Mouse (Mus musculus): ENCODE data around the gene Ccr6.
"Not testable (repeated sequence)": the region's sequence is repeated elsewhere in the genome, so short reads cannot be mapped to it uniquely, and the experiment has no call there.

Gene Ccr6

GRCm38 (mm10) chr17:8235743-8236142 is at the start of gene Ccr6:
Ccr6 (plus strand) TSS chr17:8236043.
- no peak for DNase-seq (ENCODE audit: extremely low spot score, low read depth, low spot score)

DNA sequence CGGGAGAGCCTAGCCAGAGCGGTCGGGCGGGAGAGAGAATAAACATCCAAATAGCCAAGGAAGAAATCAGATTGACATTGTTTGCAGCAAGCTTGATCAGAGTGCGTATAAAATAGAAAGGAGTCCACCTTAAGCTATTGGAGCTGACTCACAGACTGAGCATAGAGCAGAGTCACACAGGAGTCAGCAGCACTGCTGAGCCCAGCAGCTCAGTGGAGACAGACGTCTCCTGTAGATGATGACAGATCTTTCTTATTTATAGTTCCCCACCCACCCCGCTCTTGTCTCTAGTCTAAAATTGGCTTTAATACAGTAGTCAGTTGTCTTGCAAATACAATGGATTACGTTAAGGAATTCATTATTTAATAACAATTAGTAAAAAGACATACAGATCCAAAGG is 42.2 kb upstream of the Ccr6 start:
- no peak for DNase-seq (ENCODE audit: extremely low spot score, low read depth, low spot score)

- DNase-seq (ENCODE audit: extremely low spot score, low read depth, low spot score) = no peak
Measured at GRCm38 (mm10) chr17:8195685-8196376, 40.0 kb upstream of the Ccr6 start.

DNA sequence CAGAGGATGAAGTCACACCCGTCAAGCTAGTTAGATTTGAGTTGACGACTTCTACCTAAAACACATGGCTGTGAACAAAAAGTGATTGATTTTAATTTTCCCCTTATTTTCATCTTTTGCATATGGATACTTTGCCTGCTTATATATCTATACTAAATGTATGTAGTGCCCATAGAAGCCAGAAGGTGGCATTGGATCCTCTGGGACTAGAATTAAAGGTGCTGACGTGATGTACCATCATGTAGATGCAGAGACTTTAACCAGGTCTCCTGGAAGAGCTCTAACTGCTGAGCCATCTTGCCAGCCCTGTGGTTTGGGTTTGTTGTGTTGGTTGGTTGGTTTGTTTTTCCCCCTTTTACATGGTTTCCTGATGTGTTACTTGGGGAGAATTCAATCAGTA is 38.2 kb upstream of the Ccr6 start:
- DNase-seq (ENCODE audit: extremely low spot score, low read depth, low spot score) = no peak

DNA sequence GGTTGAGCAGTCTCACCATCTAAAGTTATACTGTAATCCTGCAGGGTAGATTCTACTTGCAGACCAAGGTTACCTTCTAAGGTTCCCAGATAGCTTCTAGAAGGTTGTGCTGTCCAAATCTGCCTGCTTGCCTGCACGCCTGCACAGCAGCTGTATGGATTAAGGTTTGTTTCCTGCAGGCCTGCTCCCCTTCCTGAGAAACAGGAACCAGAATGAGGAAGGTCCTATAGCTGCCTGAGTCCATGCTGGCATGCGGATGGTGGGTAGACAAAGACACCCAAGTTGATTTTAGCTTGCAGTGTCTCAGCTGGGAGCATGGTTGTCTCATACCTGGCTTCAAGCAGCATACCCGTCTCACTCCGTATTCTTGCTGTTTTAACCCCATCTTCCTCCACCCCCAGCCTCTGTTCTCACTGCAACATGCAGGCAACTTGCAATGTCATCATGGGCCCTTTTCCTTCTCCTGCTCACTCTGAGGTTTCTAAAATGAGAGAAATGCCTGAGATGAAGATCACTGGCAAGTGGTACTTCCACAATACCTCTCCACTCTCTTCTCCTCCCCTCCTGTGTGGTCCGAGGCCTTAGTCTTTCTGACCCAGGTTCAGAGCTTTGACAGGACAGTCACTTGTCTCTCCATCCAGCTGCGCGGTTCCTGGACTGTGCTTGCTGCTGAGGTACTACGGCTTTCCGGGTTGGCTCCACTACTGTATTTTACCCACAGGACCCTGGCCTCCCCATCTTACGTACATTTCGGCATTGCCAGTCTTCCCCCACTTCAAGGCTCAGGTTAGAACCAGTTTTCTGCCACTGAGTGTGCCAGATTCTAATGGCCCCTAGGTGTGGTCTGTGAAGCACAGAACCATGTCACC is 36.5 kb upstream of the Ccr6 start:
- DNase-seq (ENCODE audit: extremely low spot score, low read depth, low spot score) = no peak

DNA sequence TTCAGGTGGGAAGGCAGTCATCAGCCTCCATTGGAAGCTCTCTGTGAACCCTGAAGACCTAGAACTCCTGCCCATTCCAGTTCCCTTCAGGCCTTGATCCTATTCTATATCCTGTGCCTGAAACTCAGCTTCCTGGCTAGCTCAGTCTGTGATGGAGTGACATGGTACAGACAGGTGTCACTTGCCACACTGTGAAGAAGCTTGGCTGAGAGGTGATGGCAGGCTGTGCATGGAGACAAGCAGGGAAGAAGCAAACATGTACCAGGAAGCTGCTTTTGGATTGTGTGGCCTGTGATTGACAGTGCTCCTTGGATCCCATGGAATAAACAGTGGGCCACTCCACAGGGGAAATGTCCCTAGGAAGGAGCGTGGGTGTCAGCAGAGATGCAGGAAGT is 35.9 kb upstream of the Ccr6 start:
- no peak for DNase-seq (ENCODE audit: extremely low spot score, low read depth, low spot score)

GRCm38 (mm10) chr17:8203487-8203886 is 32.4 kb upstream of the Ccr6 start:
- DNase-seq (ENCODE audit: extremely low spot score, low read depth, low spot score) = no peak

DNA sequence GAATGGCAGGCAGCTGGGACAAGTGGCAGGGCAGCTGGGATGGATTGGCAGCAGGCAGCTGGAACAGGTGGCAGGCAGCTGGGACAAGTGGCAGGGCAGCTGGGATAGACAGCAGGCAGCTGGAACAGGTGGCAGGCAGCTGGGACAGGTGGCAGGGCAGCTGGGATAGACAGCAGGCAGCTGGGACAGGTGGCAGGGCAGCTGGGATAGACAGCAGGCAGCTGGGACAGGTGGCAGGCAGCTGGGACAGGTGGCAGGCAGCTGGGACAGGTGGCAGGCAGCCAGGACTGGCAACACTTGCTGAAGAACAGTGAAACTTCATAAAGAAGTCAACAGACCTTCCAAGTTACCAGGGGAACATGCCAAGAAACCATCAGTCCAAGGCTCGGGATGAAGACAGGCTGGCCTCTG is 30.6 kb upstream of the Ccr6 start:
- DNase-seq (ENCODE audit: extremely low spot score, low read depth, low spot score) = not testable (repeated sequence)

DNA sequence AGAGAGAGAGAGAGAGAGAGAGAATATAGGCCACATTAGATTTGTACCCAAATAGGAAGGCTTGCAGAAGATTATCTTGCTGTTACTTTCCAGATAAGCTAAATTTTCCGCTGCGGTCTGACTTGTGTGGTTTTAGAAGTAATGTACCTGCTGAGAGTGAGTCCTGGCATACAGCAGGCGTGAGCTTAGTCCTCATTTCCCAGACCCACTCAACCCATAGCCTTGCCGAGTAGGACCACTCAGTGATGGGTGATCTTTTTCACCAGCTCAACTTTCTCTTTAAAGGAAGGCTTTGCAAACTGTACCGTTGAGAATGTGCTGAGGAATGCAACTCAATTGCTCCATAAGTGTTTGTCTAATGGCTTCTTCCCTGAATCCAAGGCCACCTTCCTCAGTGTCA is 29.2 kb upstream of the Ccr6 start:
- no peak for DNase-seq (ENCODE audit: extremely low spot score, low read depth, low spot score)

DNA sequence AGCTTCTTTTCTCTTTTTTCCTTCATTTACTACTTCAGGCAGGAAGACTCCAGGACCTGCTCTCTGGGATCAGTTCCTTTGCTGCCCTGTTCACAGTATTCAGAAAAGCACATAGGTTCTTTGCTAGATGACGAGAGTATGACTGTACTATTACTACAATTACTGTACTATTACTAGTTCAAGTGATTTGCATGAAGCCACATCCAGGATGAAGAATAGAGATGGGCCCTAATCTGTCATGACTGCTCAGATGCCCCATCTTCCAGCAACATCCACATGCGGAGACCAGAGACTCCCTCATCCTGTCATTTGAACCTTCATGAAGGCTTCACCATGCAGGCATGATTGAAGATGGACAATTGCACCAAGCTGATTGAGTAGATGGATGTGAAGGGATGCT is 26.1 kb upstream of the Ccr6 start:
- DNase-seq (ENCODE audit: extremely low spot score, low read depth, low spot score) = no peak

DNA sequence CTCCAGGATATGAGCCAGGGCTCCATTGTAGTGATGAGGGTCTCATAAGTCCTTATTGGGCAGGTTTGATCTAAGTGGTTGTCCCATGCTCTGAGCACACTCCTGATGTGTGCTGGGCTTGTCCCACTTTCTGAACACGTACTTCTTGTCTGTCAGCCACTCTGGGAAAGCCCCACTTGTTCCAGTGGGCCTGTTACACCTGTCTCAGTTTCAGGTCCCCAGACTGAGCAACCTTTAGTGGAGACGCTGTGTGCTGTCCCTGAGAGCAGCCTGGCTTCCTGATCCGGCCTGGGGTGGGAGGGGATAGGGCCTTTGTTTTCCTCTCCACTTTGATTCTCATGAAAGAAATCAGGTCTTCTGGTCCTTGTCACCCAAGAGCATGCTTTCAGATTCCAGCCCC is 25.7 kb upstream of the Ccr6 start:
- DNase-seq (ENCODE audit: extremely low spot score, low read depth, low spot score) = no peak

- no peak for DNase-seq (ENCODE audit: extremely low spot score, low read depth, low spot score)
Measured at GRCm38 (mm10) chr17:8210675-8211074, 25.2 kb upstream of the Ccr6 start.

DNA sequence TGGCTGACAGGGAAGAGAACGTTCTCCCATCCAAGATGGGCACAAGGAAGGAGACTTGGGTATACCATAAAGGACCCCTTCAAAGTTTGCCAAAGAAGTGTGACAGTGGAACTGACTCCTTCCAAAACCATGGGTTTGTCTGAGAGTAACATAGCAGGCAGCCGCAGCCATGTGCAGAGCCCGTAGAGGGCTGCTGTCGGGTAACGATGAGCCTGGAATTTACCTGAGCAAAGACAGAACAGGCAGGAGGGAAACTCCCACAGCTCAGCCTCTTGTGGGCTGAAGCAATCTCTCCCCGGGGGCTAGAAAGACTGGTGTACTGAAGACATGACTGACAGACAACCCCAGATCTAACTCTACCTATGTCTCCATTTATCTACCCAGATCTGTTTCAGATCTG is 24.4 kb upstream of the Ccr6 start:
- DNase-seq (ENCODE audit: extremely low spot score, low read depth, low spot score) = no peak

GRCm38 (mm10) chr17:8214369-8214768 is 21.5 kb upstream of the Ccr6 start:
- no peak for DNase-seq (ENCODE audit: extremely low spot score, low read depth, low spot score)

DNA sequence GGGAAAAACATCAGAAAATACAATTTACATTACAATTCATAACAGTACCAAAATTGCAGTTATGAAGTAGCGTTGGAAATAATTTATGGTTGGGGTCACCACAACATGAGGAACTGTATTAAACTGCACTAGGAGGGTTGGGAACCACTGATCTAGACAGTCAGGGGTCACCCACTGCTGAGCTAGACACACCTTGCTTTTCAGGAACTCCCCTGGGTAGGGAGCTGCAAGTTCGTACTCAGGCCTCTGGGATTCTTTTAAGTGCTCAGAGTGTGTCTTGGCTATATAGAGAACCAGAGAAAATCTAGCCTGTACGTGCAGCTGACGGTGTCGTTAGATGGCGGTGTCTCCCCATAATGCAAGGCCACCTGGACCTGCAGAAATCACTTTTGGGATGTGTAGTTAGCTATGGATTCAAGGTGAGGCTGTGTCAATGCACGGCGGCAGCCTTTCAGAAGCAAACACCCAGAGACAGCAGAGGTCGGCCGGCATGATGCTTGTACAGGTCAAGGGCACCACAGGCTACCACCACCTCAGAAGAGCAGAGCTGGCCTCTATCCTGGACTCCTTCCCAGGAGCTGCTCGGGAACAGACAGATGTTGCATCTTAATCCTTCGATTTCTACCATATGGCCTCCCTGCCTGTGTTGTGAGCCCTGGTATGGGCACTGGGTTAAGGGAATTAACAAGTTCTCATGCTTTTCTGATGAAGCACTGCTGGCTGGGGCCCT is 20.7 kb upstream of the Ccr6 start:
- DNase-seq (ENCODE audit: extremely low spot score, low read depth, low spot score) = no peak

DNA sequence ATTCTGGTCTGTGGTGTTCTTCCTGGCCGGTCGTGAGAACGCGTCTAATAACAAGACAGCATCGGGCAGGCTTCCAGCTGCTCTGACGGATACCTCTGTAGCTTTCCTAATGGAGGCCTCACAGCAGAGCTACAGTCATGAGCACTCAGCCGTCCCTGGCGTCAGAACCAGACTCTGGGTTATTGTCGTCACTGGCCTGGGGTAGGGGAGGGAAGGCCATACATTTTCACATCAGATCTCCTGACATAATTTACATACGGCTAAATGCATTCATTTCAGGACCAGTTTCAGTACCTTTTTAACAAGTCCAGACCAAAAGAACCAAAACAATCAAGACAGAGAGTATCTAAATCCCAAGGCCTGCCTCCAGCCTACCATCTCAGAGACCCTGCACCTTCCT is 12.6 kb upstream of the Ccr6 start:
- no peak for DNase-seq (ENCODE audit: extremely low spot score, low read depth, low spot score)

- DNase-seq (ENCODE audit: extremely low spot score, low read depth, low spot score) = no peak
Measured at GRCm38 (mm10) chr17:8224072-8224471, 11.8 kb upstream of the Ccr6 start.

GRCm38 (mm10) chr17:8225166-8225565 is 10.7 kb upstream of the Ccr6 start:
- no peak for DNase-seq (ENCODE audit: extremely low spot score, low read depth, low spot score)

DNA sequence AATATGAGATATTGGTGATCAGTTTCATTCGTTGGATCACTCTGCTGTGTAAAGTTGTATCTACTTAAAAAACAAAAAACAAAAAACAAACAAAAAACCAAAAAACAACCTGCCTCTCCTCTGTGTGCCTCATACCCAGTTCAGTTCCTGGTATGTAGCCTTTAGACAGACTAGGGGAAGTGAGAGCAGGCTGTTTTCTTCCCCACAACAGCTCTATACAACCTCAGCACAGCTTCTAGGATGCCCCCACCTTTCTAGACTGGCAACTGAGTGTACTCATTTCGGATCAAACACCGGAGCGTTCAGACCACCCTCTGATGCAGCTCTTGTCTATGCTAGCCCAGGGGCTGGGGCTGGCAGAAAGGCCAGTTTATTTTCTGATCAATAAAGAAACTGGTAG is 10.1 kb upstream of the Ccr6 start:
- DNase-seq (ENCODE audit: extremely low spot score, low read depth, low spot score) = no peak

DNA sequence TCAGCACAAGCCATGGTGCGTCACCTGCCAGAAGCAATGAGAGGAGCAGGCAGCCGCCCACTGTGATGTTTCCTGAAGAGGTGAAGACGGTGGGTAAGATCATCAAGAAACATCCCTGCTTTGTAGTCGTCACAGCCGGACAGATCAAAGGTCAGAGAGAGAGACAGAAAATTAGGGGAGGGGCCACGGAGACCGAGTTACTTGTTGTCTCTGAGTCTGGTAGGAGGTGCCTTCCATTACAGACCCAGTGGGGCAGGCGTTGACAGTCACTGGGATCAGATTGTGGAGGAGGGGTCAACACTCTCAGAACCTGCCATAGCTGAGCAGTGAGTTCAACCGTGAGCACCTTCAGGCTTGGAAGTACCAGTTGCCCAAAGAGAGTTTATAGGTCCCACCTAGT is 7.2 kb upstream of the Ccr6 start:
- DNase-seq (ENCODE audit: extremely low spot score, low read depth, low spot score) = no peak

- no peak for DNase-seq (ENCODE audit: extremely low spot score, low read depth, low spot score)
Measured at GRCm38 (mm10) chr17:8229607-8230006, 6.2 kb upstream of the Ccr6 start.

- no peak for DNase-seq (ENCODE audit: extremely low spot score, low read depth, low spot score)
Measured at GRCm38 (mm10) chr17:8232089-8232488, 3.8 kb upstream of the Ccr6 start.

All from hindlimb bud, embryonic 11.5 days (tissue).